Mouse (Mus musculus) liver, adult 2 months (tissue): ENCODE measurements around the gene Hist1h2ak. TPM values are rescaled to one million over a fixed set of nuclear protein-coding genes. Genes with fewer than 3 reads are reported as not detected.
"Not testable (repeated sequence)": the region's sequence is repeated elsewhere in the genome, so short reads cannot be mapped to it uniquely, and the experiment has no call there.

Experiments
- DNase-seq: peaks from one replicate; pipeline ENCODE4 v3.0.0-alpha.2; 2011; ENCODE audit warnings: low read depth, low spot score; ENCODE audit errors: extremely low read depth
- H3K27ac ChIP-seq: fragments of 200-500 bp; replicated peaks from 2 replicates; pipeline ENCODE4 v1.5.1; 2012; ENCODE audit warnings: low read depth, mild to moderate bottlenecking, control low read depth, inconsistent platforms, low read length; ENCODE audit not compliant: insufficient read depth
- H3K27me3 ChIP-seq: fragments of 200-500 bp; 2 replicates; pipeline ENCODE4 v1.6.1; 2012; ENCODE audit warnings: mild to moderate bottlenecking, moderate library complexity, low read length, inconsistent platforms; ENCODE audit not compliant: control insufficient read depth, insufficient read depth
- H3K36me3 ChIP-seq: fragments of 200-500 bp; 2 replicates; pipeline ENCODE4 v1.6.1; 2012; ENCODE audit warnings: low read length, inconsistent platforms; ENCODE audit not compliant: control insufficient read depth, insufficient read depth
- H3K4me1 ChIP-seq: fragments of 200-500 bp; 2 replicates; pipeline ENCODE4 v1.6.1; 2011; ENCODE audit warnings: low read length; ENCODE audit not compliant: control insufficient read depth, insufficient read depth
- H3K4me3 ChIP-seq: fragments of 200-500 bp; 2 replicates; pipeline ENCODE4 v1.5.1; 2011; ENCODE audit warnings: low read depth, mild to moderate bottlenecking, control low read depth, low read length, moderate library complexity; ENCODE audit not compliant: insufficient read depth
- H3K79me2 ChIP-seq: fragments of 200-500 bp; 2 replicates; pipeline ENCODE4 v1.6.1; 2012; ENCODE audit warnings: inconsistent platforms, mild to moderate bottlenecking, low read length, moderate library complexity; ENCODE audit not compliant: control insufficient read depth, insufficient read depth
- H3K9ac ChIP-seq: fragments of 200-500 bp; 2 replicates; pipeline ENCODE4 v1.6.1; 2012; ENCODE audit warnings: low read depth, mild to moderate bottlenecking, control low read depth, inconsistent platforms, low read length
- CTCF ChIP-seq: fragments of 200-500 bp; IDR thresholded peaks from 2 replicates; pipeline ENCODE4 v1.5.1; 2011; ENCODE audit warnings: low read depth, low read length, control low read depth
- POLR2A ChIP-seq: fragments of 200-500 bp; IDR thresholded peaks from 2 replicates; pipeline ENCODE4 v1.6.1; 2011; ENCODE audit warnings: low read length, control low read depth; ENCODE audit not compliant: insufficient read depth; ENCODE audit errors: extremely low read depth
- WGBS: fragments of 180-500 bp; shearing (Covaris S2); methylation state at CpG from one replicate; pipeline ENCODE4 v1.1.7; 2018; 5-methylcytosine and 5-hydroxymethylcytosine counted together
- polyA plus RNA-seq: library from polyadenylated mRNA; depleted of rRNA; stranded (reverse); fragments of >200 nt; gene quantifications from 2 replicates; pipeline ENCODE4 v1.2.3, GENCODE M21; 2012
- total RNA-seq: library from RNA; depleted of rRNA; stranded (reverse); fragments of >200 nt; gene quantifications from 2 replicates; pipeline ENCODE4 v1.2.3, GENCODE M21; 2014

The Hist1h2ak gene
- total and polyA plus RNA-seq, 2 experiments: 3.3 TPM; not detected in 1

- Histone ChIP-seq H3K27me3 (no peaks in the 10 kb centered on the region), H3K9ac (no peak overlapping the region), H3K4me1 (peaks cover 7% of the 10 kb centered on the region), H3K4me3 (no peak overlapping the region), H3K36me3 (peaks cover 2% of the 10 kb centered on the region; the same call in 1 of the 2 replicates), H3K79me2 (no peaks in the 10 kb centered on the region; the same call in 1 of the 2 replicates), H3K27ac (no peak overlapping the region)
- WGBS: 89% methylated on average over 3 of the region's 3 CpGs
- TF ChIP-seq CTCF (no peak), POLR2A (no peak)
- no peak for DNase-seq
These were observed 1.8 kb downstream of the Hist1h2ak start for GRCm38 (mm10) chr13:21751827-21752226.

GRCm38 (mm10) chr13:21751417-21751816 lies 2.2 kb downstream of the Hist1h2ak start:
- Histone ChIP-seq H3K79me2 (no peaks in the 10 kb centered on the region; the same call in 1 of the 2 replicates), H3K4me3 (no peak overlapping the region), H3K27me3 (no peaks in the 10 kb centered on the region), H3K9ac (no peak overlapping the region), H3K4me1 (peaks cover 7% of the 10 kb centered on the region), H3K27ac (no peak overlapping the region), H3K36me3 (peaks cover 2% of the 10 kb centered on the region; the same call in 1 of the 2 replicates)
- no peak for DNase-seq
- TF ChIP-seq POLR2A (no peak), CTCF (no peak)

- not testable (repeated sequence) for H3K27ac ChIP-seq, H3K4me1 ChIP-seq, H3K79me2 ChIP-seq, H3K36me3 ChIP-seq, H3K27me3 ChIP-seq
- peak; percentile 64; the same call in 1 of the 2 replicates for TF ChIP-seq POLR2A
- peak; percentile 29 for DNase-seq
- WGBS: under 1% methylated on average over 51 of the region's 56 CpGs
- Histone ChIP-seq H3K4me3 (peak within 1 kb of the TSS; percentile 55), H3K9ac (peak within 1 kb of the TSS; percentile 50)
These were observed 3.2 kb downstream of the Hist1h2ak start, which contains the start of gene Hist1h4k for GRCm38 (mm10) chr13:21750159-21751017. Hist1h4k (minus strand) TSS chr13:21750505.

DNA sequence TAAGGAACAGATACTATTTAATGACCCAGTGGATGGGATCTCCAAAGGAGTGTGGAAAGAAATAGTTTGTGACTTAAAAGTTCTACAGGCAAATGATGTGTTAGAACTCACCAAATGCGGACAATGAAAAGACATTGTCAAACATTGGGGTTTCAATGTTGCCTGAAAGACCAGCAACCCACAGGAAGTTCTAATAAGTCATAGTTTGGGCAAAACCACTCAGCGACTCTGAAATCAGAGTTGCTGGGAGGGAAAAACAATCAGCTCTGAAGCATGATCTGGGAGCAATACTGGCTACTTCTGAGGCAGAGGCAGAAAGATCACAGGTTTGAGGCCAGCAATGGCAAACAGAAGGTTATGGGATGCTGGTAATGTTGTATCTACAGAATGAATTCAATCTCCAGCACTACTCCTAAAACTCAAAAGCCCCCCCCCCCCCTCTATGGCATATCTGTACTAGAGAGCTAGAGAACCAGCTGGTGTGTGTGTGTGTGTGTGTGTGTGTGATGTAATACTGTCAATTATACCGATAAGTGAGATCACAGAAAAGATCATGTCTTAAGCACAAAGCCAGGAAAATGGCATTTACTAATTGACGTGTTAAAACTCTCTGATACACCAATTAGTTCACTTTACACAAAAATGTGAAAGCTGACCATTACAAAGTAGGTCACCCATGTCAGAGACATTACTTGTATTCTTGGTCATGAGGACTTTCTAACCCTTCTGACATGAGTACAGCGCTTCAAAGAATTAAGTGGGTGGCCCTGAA lies 4.1 kb downstream of the Hist1h2ak start:
- 13% methylated on average over 5 of the region's 5 CpGs for WGBS
- Histone ChIP-seq H3K4me1 (peaks cover 6% of the 10 kb centered on the region), H3K27me3 (no peaks in the 10 kb centered on the region), H3K27ac (no peak overlapping the region), H3K79me2 (no peaks in the 10 kb centered on the region; the same call in 1 of the 2 replicates), H3K36me3 (peaks cover 2% of the 10 kb centered on the region; the same call in 1 of the 2 replicates), H3K4me3 (peak overlapping the region; percentile 55), H3K9ac (peak overlapping the region; percentile 28)
- TF ChIP-seq POLR2A (no peak), CTCF (no peak)
- DNase-seq: no peak

DNA sequence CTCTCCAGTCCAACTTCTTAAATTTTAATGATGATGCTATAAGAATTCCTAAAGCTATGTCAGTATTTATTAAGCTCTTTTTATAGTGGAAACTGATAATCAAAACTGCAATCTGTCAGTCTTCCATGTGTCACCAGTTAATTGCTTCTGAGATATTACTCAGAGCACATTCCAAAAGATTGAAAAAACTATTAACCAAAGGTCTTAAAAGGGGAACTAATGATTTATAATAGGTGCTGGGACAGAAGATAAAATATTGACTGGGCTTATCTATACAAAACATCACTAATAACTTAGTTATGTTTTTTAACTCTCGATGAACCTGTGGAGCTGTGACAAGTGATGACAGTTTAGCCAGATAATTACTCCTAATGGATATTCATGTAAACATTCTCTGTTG lies 8.6 kb downstream of the Hist1h2ak start:
- Histone ChIP-seq H3K9ac (no peak overlapping the region), H3K79me2 (no peaks in the 10 kb centered on the region; the same call in 1 of the 2 replicates), H3K27ac (no peak overlapping the region), H3K4me1 (peaks cover 3% of the 10 kb centered on the region), H3K27me3 (no peaks in the 10 kb centered on the region), H3K36me3 (peaks cover 2% of the 10 kb centered on the region; the same call in 1 of the 2 replicates), H3K4me3 (no peak overlapping the region)
- DNase-seq: no peak
- TF ChIP-seq POLR2A: no peak
- no peak for TF ChIP-seq CTCF
- 84% methylated on average over 1 of the region's 1 CpGs for WGBS
